Mouse (Mus musculus): ENCODE measurements around the gene Dcps. TPM values are rescaled to one million over a fixed set of nuclear protein-coding genes. Genes with fewer than 3 reads are reported as not detected.

The Dcps gene
- polyA plus RNA-seq (2014; fragmentation: Nextera tagmentation; extraction: Ambion mirVana): 74.6 and 81.0 TPM in 2 replicates

GRCm38 (mm10) chr9:35175251-35176123 lies at the start of gene Dcps:
Gene Dcps, minus strand, starts transcription at chr9:35176061.
- peak within 1 kb of the TSS; percentile 53 for H3K4me3 ChIP-seq (replicated peaks; ENCODE audit: low read depth, low read length)
- peak within 1 kb of the TSS; percentile 56 for H3K9ac ChIP-seq (replicated peaks; ENCODE audit: low read length)
- peak within 1 kb of the TSS; percentile 86 for H3K27ac ChIP-seq (replicated peaks; ENCODE audit: low read depth, low read length)
- peak within 1 kb of the TSS; percentile 82 for H3K4me2 ChIP-seq (ENCODE audit: low read length)
- no peaks in the 10 kb centered on the region for H3K9me3 ChIP-seq (ENCODE audit: control insufficient read depth, low read length)
- DNase-seq (peak; percentile 96), ATAC-seq (ENCODE audit: low FRiP score, low TSS enrichment) (peak; percentile 96)
- H3K27me3 ChIP-seq (ENCODE audit: control insufficient read depth, insufficient read depth, low read length): no peaks in the 10 kb centered on the region
- H3K4me1 ChIP-seq (ENCODE audit: control insufficient read depth, insufficient read depth, low read length): peaks cover 11% of the 10 kb centered on the region; the same call in 1 of the 2 replicates
- WGBS: under 1% methylated on average over 38 of the region's 38 CpGs
- H3K36me3 ChIP-seq (ENCODE audit: control insufficient read depth, insufficient read depth, low read length): no peaks in the 10 kb centered on the region

- ATAC-seq (ENCODE audit: low FRiP score, low TSS enrichment) (no peak), DNase-seq (no peak)
- Histone ChIP-seq H3K36me3 (ENCODE audit: control insufficient read depth, insufficient read depth, low read length) (peaks cover 53% of the 10 kb centered on the region), H3K4me2 (ENCODE audit: low read length) (no peak overlapping the region), H3K9me3 (ENCODE audit: control insufficient read depth, low read length) (no peaks in the 10 kb centered on the region), H3K27me3 (ENCODE audit: control insufficient read depth, insufficient read depth, low read length) (no peaks in the 10 kb centered on the region), H3K9ac (replicated peaks; ENCODE audit: low read length) (no peak overlapping the region), H3K27ac (replicated peaks; ENCODE audit: low read depth, low read length) (no peak overlapping the region), H3K4me3 (replicated peaks; ENCODE audit: low read depth, low read length) (no peak overlapping the region), H3K4me1 (ENCODE audit: control insufficient read depth, insufficient read depth, low read length) (no peaks in the 10 kb centered on the region)
- WGBS: 99% methylated on average over 3 of the region's 3 CpGs
Measured at GRCm38 (mm10) chr9:35223466-35223865, 47.6 kb upstream of the Dcps start.

- ATAC-seq (ENCODE audit: low FRiP score, low TSS enrichment): no peak
Measured at GRCm38 (mm10) chr9:35217963-35218362, 42.1 kb upstream of the Dcps start.

GRCm38 (mm10) chr9:35211573-35212511 lies 36.0 kb upstream of the Dcps start:
- Histone ChIP-seq H3K36me3 (ENCODE audit: control insufficient read depth, insufficient read depth, low read length) (peaks cover 51% of the 10 kb centered on the region), H3K4me1 (ENCODE audit: control insufficient read depth, insufficient read depth, low read length) (peaks cover 15% of the 10 kb centered on the region), H3K27me3 (ENCODE audit: control insufficient read depth, insufficient read depth, low read length) (no peaks in the 10 kb centered on the region), H3K27ac (replicated peaks; ENCODE audit: low read depth, low read length) (peak overlapping the region; percentile 70; the same call in 1 of the 2 replicates), H3K4me3 (replicated peaks; ENCODE audit: low read depth, low read length) (peak overlapping the region; percentile 85), H3K9ac (replicated peaks; ENCODE audit: low read length) (peak overlapping the region; percentile 76), H3K4me2 (ENCODE audit: low read length) (peak overlapping the region; percentile 95), H3K9me3 (ENCODE audit: control insufficient read depth, low read length) (no peaks in the 10 kb centered on the region)
- DNase-seq: peak; percentile 42
- WGBS: 38% methylated on average over 26 of the region's 26 CpGs
- no peak for ATAC-seq (ENCODE audit: low FRiP score, low TSS enrichment)

More at GRCm38 (mm10) chr9:35217963-35218362, 42.1 kb upstream of the Dcps start:
- no peak overlapping the region for H3K27ac ChIP-seq (replicated peaks; ENCODE audit: low read depth, low read length)
- WGBS: 80% methylated on average over 1 of the region's 1 CpGs
- no peak overlapping the region for H3K4me3 ChIP-seq (replicated peaks; ENCODE audit: low read depth, low read length)
- H3K4me2 ChIP-seq (ENCODE audit: low read length): no peak overlapping the region
- no peaks in the 10 kb centered on the region for H3K9me3 ChIP-seq (ENCODE audit: control insufficient read depth, low read length)
- no peaks in the 10 kb centered on the region for H3K4me1 ChIP-seq (ENCODE audit: control insufficient read depth, insufficient read depth, low read length)
- DNase-seq: no peak
- no peak overlapping the region for H3K9ac ChIP-seq (replicated peaks; ENCODE audit: low read length)
- H3K36me3 ChIP-seq (ENCODE audit: control insufficient read depth, insufficient read depth, low read length): peaks cover 80% of the 10 kb centered on the region
- H3K27me3 ChIP-seq (ENCODE audit: control insufficient read depth, insufficient read depth, low read length): no peaks in the 10 kb centered on the region

- ATAC-seq (ENCODE audit: low FRiP score, low TSS enrichment) (peak; percentile 100), DNase-seq (peak; percentile 100)
- Histone ChIP-seq H3K27ac (replicated peaks; ENCODE audit: low read depth, low read length) (peak within 1 kb of the TSS; percentile 91), H3K4me1 (ENCODE audit: control insufficient read depth, insufficient read depth, low read length) (peaks cover 15% of the 10 kb centered on the region), H3K9me3 (ENCODE audit: control insufficient read depth, low read length) (no peaks in the 10 kb centered on the region), H3K9ac (replicated peaks; ENCODE audit: low read length) (peak within 1 kb of the TSS; percentile 82), H3K4me2 (ENCODE audit: low read length) (peak within 1 kb of the TSS; percentile 95), H3K27me3 (ENCODE audit: control insufficient read depth, insufficient read depth, low read length) (no peaks in the 10 kb centered on the region), H3K36me3 (ENCODE audit: control insufficient read depth, insufficient read depth, low read length) (peaks cover 55% of the 10 kb centered on the region), H3K4me3 (replicated peaks; ENCODE audit: low read depth, low read length) (peak within 1 kb of the TSS; percentile 85)
- WGBS: under 1% methylated on average over 72 of the region's 72 CpGs
Measured at GRCm38 (mm10) chr9:35210542-35211474, 34.9 kb upstream of the Dcps start, which contains the start of gene Foxred1. Gene Foxred1, minus strand, starts transcription at chr9:35211055.

- Histone ChIP-seq H3K4me2 (ENCODE audit: low read length) (no peak overlapping the region), H3K9ac (replicated peaks; ENCODE audit: low read length) (no peak overlapping the region), H3K36me3 (ENCODE audit: control insufficient read depth, insufficient read depth, low read length) (peaks cover 39% of the 10 kb centered on the region), H3K4me1 (ENCODE audit: control insufficient read depth, insufficient read depth, low read length) (peaks cover 10% of the 10 kb centered on the region), H3K27ac (replicated peaks; ENCODE audit: low read depth, low read length) (no peak overlapping the region), H3K27me3 (ENCODE audit: control insufficient read depth, insufficient read depth, low read length) (no peaks in the 10 kb centered on the region), H3K4me3 (replicated peaks; ENCODE audit: low read depth, low read length) (no peak overlapping the region), H3K9me3 (ENCODE audit: control insufficient read depth, low read length) (no peaks in the 10 kb centered on the region)
- DNase-seq (no peak), ATAC-seq (ENCODE audit: low FRiP score, low TSS enrichment) (no peak)
- WGBS: 94% methylated on average over 2 of the region's 2 CpGs
Measured at GRCm38 (mm10) chr9:35204421-35204820, 28.6 kb upstream of the Dcps start.

- DNase-seq: no peak
- no peak overlapping the region for H3K9ac ChIP-seq (replicated peaks; ENCODE audit: low read length)
- H3K27ac ChIP-seq (replicated peaks; ENCODE audit: low read depth, low read length): no peak overlapping the region
- no peaks in the 10 kb centered on the region for H3K27me3 ChIP-seq (ENCODE audit: control insufficient read depth, insufficient read depth, low read length)
- H3K4me3 ChIP-seq (replicated peaks; ENCODE audit: low read depth, low read length): no peak overlapping the region
- WGBS: 78% methylated on average over 3 of the region's 3 CpGs
- no peaks in the 10 kb centered on the region for H3K9me3 ChIP-seq (ENCODE audit: control insufficient read depth, low read length)
- no peak overlapping the region for H3K4me2 ChIP-seq (ENCODE audit: low read length)
- peaks cover 10% of the 10 kb centered on the region for H3K4me1 ChIP-seq (ENCODE audit: control insufficient read depth, insufficient read depth, low read length)
- H3K36me3 ChIP-seq (ENCODE audit: control insufficient read depth, insufficient read depth, low read length): peaks cover 38% of the 10 kb centered on the region
- no peak for ATAC-seq (ENCODE audit: low FRiP score, low TSS enrichment)
Measured at GRCm38 (mm10) chr9:35203536-35203935, 27.7 kb upstream of the Dcps start.

Data from midbrain, embryonic 14.5 days (tissue).